Mouse (Mus musculus) right cerebral cortex, postnatal 36 days (tissue): ENCODE measurements at regions not wholly inside any gene's neighbourhood (a gene's known extent, or its start where the extent isn't known, plus 50 kb on each side); places are given as distances from the start of the nearest gene placed in this dataset.
"Not testable (repeated sequence)": the region's sequence is repeated elsewhere in the genome, so short reads cannot be mapped to it uniquely, and the experiment has no call there.

Source experiments
- DNase-seq, 2 experiments: peaks; one replicate each; pipeline ENCODE4 v3.0.0; 2022; ENCODE audit warnings: low spot score in 2 of 2, mixed read lengths in 1 of 2

DNA sequence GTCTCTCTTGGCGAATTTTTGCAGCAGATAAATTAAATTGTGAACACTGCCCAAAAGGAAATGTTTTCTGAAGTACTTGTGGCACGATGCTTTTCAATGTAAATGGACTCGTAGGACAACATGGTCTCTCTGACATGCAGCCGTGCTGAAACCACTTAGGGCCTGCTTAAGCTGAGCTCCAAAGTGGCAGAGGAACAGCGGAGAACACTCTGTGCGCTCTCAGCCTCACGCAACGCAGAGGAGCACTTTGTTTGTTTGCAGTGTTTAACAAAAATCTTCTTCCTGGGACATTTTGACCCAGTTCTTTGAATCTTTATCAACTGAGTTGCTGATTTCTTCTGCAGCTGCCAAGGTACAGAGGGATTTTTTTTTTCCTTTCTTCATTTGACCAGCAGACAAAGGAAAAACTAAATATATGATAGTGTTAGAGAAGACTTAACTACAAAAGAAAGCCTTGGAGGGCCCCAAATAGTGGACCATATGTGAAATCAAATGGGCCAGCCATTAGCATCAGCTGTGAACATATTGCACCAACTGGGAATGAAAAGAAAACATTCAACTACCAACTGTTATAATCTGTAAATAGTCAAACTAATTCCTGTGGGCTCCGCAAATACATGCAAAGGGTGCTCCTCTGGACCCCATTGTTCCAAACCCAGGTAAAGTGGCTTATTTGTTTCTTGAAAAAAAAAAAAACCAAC is 639.5 kb downstream of the Rwdd3 start:
- no peak for DNase-seq

DNA sequence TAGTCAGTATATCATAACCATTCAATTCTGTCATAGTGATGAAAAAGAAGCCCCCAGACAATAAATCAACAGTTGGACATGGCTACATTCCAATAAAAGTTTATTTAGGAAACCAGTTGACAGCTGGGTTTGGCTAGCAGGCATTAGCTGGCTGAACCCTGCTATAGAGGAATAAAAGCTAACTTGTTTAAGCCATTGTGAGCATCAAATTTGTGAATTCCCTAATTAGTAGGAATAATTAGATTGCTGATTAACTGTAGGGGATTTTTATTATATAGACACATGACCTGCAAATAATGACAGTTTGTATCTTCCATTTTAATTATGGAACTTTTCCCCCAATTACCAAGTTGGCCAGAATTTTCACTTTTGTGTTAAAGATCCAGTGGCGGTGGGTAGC is 659.8 kb downstream of the Rwdd3 start:
- no peak for DNase-seq

DNA sequence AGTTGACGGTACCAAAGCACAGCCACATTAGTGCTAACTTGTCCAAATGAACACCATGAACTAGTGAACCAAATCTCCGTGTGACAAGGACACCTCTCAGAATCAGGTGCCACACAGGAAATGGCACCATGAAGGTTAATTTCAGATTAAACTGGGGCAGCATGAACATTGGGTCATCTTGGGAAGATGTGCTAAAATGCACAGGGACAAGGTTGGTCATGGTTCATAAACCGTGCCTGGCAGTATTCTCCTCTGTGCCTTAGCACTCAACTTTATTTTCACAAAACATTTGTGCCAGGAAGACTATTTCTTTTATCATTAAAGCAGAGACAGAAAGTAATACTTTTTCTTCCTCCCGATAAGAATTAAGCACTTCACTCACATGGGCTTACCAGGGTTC is 672.6 kb downstream of the Rwdd3 start:
- DNase-seq, result no peak

DNA sequence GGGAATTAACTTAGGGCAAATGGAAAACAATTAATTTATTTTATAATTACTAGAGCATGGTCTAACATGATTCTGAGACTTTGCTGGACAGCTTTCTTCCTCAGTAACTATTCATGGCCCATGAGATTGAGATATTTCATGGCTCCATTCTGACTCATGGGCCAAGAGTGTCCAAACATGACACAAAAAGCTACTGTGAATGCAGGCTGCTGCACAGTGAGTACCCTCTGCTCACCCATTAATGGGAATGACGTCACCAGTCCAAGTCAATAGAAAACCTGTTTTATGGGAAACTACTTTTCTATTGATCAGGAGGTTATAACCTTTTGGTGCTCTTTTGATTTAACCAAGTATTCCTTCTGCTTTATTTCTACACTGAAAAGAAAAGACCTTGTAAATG is 693.6 kb downstream of the Rwdd3 start:
- no peak for DNase-seq

DNA sequence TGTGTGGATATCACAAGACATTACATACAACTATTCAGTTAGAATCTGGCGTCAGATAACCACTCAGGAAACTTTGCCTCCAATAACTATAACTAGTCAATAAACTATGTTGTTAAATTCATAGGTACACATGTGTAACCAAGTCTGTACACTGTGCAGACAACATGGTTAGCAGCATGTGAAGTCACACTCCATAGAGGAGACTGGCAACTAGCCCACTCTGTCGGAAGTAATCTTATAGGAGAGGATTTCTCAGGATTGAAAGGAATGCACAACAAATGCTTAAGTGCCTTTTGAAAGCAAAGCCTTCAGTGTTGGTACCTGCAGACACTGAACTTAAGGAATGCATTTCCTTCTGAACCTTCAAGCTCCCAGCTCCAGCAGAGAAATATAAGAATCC is 693.0 kb upstream of the Ptbp2 start:
- DNase-seq, result no peak

DNA sequence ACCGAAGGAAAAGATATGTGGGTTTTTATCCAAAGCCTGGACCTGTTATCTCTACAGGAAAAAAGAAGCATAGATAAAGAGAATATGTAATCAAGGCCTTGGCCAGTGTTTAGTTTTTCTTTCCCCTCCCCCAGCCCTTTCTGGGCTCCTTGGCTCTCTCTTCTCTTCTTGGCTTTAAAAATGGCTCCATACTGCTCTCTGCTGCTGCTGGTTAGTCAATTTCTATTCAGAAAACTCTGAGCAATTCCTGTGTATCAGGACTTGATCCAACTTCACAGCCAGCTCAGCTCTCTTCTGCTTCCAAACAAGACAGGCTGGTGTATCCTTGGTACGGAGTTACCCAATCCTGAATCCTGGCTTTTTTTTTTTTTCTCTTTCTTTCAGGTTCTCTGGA is 689.4 kb upstream of the Ptbp2 start:
- peak; percentile 14 to 38 for DNase-seq

DNA sequence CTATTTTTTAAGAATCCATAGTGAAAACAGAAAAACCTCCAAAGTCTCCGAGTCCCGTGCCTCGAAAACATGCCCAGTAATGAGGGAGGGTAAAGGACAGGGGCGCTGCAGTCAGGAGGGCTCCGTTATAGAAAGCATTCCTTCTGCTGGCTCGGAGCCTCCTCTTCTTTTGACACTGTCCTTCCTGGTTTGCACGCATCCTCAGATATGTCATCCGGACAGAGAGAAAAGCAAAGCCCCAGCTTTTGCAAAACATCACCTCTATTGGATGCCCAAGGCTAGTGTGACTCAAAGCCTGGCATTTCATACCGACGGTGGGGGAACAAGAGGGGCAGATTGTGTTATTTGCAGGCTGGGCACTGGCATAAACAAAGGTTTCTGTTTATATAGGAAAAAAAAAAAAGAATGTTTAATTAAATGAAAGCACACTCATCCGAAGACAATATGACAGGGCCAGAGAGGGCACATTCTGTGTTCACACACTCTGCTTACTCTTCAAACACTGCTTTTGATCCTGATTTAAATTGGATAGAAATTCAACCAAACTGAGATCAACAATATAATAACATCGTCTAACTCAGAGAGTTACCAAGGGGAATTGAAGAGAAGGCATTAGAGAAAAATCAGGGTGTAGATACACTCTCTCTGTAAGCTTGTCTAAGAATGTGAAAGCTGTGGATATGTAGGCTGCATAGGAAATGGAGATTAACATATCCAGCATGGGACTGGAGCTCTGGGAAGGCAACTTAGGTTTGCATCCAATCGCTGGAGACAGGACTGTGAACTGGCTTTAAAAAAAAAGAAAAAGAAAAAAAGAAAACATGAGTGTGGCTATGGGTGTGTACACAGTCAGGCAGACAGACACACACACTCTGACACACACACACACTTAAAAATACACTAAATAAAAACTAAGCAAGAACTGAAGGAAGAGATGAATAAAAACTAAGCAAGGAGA is 688.7 kb upstream of the Ptbp2 start:
- DNase-seq, result no peak

DNA sequence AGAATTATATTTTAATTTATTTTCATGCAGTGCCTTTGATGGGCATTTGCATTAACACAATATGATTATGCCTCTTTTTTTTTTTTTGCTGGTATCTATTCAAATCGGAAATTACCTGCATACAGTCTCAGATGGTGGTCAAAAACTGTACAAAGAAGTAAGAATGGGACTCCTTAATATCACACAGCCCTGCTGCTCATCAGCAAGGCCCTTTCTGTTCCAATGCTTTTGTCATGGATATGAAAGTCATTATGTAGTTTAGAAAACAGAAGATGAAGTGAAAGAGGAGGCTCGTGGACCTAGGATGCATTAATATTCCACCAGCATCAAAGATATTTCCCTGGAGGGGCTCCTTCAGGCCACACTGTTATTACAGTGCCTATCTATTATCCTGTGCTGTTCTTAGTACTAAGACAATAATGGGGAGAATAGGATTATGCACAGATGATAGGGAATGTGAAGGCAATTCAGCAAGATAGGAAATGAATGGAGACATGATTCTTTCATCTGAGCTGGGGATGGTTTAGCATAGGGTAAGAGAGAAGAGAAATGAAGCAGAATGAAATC is 687.7 kb upstream of the Ptbp2 start:
- no peak for DNase-seq

DNA sequence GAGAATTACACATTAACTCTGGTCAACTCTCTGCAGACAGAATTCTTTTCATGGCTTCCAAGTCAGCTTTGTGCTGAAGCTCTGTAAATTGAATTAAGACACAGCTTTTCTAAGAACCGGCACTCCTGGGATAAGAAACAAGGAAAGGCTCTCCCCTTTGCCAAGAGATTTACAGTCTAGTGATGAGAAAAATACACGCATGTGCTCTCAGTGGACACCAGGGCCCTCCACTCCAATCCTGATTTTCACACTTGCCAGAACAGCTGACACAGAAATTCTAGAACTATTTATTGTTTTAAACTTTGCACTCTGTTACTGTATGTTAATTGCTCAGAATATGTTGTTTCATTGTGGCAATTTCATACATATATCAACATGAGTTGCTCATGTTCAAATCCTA is 684.6 kb upstream of the Ptbp2 start:
- no peak for DNase-seq

DNA sequence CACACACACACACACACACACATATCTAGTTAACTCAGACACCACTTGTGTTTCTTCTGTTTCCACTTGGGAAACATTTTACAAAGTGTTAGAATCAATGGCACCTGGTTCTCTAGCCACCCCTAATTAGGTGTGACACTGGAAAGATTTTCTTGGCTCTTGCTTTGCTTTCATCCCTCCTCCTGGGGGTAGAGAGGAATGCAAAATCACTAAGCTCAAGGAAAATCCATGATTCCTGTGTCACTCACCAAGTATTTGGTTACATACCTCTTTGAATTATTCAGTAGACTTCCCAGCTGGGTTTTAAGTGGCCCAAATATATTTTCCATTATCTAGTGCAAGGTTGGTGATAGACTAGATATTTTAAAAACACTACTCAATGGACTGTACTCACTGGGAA is 676.5 kb upstream of the Ptbp2 start:
- no peak for DNase-seq

DNA sequence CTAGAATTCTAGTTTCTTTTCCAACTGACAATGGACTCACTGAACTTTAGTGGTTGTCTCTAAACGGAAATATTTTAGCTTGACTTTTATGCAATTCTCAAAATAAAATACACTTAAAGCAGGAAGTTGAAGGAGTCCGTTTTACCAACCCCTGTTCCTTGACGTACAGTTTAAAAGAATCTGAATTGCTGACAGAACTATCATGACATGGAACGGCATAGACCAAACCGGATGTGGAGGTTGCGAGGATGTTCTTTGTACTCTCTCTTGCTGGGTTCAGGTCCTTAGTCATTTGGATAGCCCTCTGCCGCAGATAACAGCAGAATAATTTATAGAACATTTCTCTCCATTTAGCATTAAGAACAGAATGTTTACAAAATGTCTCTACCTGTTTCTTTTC is 673.6 kb upstream of the Ptbp2 start:
- no peak for DNase-seq

DNA sequence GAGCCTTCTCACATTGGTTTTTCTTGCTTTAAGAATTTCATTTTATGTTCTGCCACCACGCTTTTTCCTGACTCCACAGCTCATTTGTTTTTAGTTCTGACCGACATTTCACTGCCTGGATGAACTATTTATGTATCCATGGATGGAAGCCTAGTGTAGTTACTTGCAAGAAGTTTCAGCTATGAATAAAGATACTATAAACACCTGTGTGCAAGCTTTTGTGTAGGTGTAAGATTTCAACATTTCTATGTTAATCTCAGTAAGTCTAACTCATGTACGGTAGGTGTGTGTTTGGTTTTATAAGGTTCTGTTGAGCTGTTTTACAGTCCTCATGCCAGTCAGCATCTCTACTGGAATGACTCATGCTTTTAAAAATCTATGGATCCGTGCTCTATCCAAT is 656.9 kb upstream of the Ptbp2 start:
- DNase-seq, result peak in 1 of 2 experiments; percentile 14

DNA sequence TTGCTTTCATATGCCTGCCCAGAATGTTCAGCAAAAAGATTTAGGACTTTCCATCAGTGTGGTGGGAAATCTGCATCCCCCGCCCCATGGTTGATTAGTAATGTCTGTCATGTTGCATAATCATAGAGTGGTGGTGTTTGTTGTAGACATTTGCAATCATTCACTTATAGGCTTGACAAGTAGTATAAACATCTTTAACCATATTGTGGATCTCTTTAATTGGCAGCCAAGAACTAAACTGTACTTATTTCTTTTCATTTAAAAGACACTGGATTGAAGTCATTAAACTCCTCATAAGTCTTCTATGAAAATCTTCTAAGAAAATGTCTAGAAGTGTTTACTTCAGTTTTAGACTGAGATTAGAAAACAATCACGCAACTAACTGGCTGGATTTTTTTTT is 646.0 kb upstream of the Ptbp2 start:
- no peak for DNase-seq

DNA sequence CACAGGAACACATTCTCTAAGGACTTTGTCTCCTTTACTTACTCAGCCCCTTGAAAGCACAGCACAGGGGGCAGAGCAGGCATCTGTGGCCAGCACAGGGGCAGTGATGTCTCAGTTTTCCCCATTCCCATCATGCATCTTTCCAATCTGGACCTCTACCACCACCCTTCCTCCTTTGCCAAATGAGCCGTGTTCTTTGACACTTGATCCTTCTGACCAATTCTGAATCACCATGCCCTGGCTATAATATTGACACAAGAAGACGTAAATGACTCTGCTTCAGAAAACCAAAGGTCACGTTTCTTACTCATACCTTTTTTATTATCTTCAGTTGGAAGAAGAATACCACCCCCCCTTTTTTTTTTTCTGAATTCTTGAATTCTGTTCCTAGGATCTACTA is 632.4 kb upstream of the Ptbp2 start:
- DNase-seq, result no peak

DNA sequence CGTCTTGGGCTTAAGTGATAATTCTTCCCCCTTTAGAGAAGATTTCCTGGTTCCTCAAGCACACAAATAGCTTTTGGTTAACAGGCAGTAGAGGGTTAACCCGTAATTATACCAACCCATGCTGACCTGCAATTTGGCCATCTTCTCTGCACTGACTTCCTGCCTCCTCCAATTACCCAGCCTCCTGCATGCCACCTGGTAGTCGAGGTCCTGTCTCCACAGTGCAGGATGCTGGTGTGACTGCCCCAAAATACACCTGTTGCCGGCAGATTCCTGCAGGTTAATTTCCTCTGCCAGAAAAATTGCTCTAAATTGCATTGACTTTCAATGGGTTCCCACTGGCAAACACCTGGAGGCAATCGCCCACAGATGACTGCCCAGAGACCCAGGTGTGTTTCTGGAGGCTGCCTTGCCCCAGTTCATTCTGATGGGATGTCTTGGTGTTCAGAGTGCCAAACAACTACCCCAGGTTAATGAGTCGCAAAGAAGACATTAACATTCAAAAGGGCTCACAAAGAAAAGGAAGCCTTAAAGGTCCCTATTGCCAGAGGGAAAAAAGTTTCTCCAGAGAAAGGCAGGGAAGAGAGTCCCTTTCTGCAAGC is 591.5 kb upstream of the Ptbp2 start:
- no peak for DNase-seq

DNA sequence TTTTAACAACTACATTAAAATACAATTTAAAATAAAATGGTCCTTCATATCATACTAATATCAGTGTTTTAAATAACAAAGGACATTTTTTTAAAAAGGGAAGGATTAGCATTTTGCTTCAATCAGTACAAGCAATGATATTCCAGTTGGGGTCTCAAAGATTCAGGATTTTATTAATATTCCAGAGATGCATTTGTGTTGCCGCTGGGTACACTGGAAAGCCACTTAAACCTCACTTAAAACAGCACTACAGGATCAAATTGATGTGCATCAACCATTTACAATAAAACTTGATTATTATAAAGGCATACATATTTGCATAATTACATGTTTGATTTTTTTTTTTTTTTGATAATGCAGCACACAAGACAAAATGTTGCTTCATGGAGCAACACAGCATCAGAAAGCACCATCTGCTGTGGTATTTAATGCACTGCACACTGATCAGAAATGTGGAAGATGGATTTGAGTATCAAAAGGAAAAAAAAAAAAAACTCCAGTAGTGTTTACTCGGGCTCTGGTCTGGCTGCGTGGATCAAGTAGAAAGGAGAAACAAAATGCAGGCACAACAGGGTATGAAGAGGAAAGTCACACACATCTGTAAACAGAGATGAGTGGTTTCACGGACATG is 558.6 kb upstream of the Ptbp2 start:
- no peak for DNase-seq

DNA sequence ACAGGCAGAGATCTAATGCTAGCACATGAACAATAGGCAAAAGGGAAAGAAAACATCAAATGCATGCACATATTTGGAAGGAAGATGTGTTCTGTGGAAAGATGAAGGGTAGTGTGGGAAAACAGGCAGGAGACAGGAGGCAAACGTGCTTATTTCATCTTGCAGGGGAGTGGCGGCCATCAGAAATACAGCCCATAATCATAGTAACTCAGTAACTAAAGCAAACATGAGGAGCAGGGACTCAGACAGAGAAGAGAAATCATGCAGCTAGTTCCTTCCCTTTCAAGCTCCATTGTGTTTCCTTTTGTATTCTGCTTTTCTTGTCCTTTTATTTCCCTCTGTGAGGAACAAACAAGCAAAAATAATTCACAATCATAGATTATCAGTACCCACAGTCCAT is 557.6 kb upstream of the Ptbp2 start:
- no peak for DNase-seq

DNA sequence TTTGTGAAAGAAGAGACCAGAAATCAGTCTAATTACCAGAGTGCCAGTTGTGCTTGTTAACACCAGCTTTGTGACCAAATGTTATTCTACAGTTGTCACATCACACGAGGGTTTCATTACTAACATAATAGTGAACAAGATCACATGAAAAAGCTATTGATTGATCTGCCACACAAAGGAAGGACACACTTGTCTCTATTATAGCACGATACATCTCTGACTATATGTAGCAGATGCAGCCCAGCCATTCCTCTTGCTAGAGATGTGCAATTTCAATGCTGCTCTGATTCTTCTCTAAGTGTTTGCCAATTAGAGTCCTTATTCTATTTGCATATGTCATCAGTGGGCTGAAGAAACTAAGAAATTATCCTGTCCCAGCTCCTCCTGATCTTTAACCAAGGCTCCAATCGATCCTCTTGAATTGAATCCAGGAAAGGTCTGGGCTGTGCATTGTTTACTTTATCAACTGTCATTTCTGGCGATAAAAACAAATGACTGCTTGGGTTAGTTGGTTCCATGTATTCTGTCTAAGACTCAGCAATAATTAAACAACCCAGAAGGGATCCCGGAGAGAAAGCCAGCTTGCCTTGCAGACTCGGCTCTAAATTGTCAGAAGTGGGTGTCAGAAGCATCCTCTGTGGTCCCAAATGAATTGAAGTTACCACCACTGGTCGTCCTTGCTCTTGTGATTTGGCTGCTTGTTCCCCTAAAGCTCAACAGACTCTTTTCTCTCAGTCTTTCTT is 551.7 kb upstream of the Ptbp2 start:
- no peak for DNase-seq

DNA sequence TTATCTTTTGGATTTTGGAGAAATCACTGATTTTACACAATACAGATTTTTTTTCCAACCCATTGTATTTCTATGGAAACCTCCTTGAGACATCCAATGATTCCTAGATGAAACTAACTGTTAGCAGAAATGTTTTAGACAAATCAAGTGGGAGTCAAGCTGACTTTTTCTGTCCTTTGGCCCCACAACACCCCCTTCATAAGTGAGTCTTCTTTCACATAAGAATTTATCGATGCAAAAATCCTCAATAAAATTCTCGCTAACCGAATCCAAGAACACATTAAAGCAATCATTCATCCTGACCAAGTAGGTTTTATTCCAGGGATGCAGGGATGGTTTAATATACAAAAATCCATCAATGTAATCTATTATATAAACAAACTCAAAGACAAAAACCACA is 522.8 kb upstream of the Ptbp2 start:
- DNase-seq, result not testable (repeated sequence)

DNA sequence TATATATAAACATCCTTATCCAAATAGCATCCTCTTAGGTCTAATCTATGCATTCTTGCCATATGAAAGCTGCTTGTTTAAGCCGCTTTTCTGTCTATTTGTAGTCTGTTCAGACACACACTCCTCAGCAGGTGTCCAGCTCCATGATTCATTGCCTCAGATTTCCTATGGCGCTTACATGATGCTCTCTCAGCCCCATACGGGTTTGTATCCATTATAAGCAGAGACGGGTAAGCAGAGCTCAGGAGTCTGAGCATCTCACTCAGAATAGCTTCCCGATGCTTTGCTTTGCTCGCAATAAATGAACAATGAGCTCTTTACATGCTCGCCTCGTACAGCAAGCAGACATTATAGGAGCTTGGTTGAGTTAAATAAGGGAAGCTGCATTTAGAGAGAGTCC is 521.3 kb upstream of the Ptbp2 start:
- no peak for DNase-seq
